Mouse (Mus musculus) midbrain, embryonic 16.5 days (tissue): ENCODE measurements around the gene Kdm6a. TPM values are rescaled to one million over a fixed set of nuclear protein-coding genes. Genes with fewer than 3 reads are reported as not detected.

Source experiments
- ATAC-seq: fragments of 200-750 bp; cut with Nextera tagmentation; 2 replicates; pipeline ENCODE4 v1.8.0; 2017; ENCODE audit warnings: moderate TSS enrichment
- H3K27ac ChIP-seq: fragments of 300-500 bp; sonication (generic); 2 replicates; pipeline ENCODE4 v1.5.1; 2014; ENCODE audit warnings: mild to moderate bottlenecking, low read length, mixed read lengths
- H3K27me3 ChIP-seq: fragments of 300-500 bp; sonication (generic); 2 replicates; pipeline ENCODE4 v1.6.1; 2014; ENCODE audit warnings: low read depth, low read length, mixed read lengths; ENCODE audit not compliant: control insufficient read depth, insufficient read depth
- H3K36me3 ChIP-seq: fragments of 300-500 bp; sonication (generic); 2 replicates; pipeline ENCODE4 v1.6.1; 2014; ENCODE audit warnings: mild to moderate bottlenecking, low read length, moderate library complexity, mixed read lengths; ENCODE audit not compliant: control insufficient read depth, insufficient read depth
- H3K4me1 ChIP-seq: fragments of 300-500 bp; sonication (generic); 2 replicates; pipeline ENCODE4 v1.6.1; 2014; ENCODE audit warnings: mild to moderate bottlenecking, low read length, mixed read lengths; ENCODE audit not compliant: control insufficient read depth, insufficient read depth
- H3K4me2 ChIP-seq: fragments of 300-500 bp; sonication (generic); 2 replicates; pipeline ENCODE4 v1.6.1; 2014; ENCODE audit warnings: mild to moderate bottlenecking, low read length, mixed read lengths
- H3K4me3 ChIP-seq: fragments of 300-500 bp; sonication (generic); 2 replicates; pipeline ENCODE4 v1.5.1; 2014; ENCODE audit warnings: low read depth, mild to moderate bottlenecking, low read length, moderate library complexity, mixed read lengths
- H3K9ac ChIP-seq: fragments of 300-500 bp; sonication (generic); 2 replicates; pipeline ENCODE4 v1.6.1; 2014; ENCODE audit warnings: low read depth, low read length, mixed read lengths
- H3K9me3 ChIP-seq: fragments of 300-500 bp; sonication (generic); replicated peaks from 2 replicates; pipeline ENCODE4 v1.6.1; 2014; ENCODE audit warnings: mild to moderate bottlenecking, low read length, mixed read lengths; ENCODE audit not compliant: control insufficient read depth, poor library complexity, severe bottlenecking
- WGBS: fragments of 180-500 bp; shearing (Covaris S2); extraction: QIAGEN DNeasy Blood & Tissue Kit; methylation state at CpG from one replicate; pipeline ENCODE4 v1.1.7; 2014; 5-methylcytosine and 5-hydroxymethylcytosine counted together
- polyA plus RNA-seq: library from polyadenylated mRNA; unstranded; fragments of >200 nt; fragmentation: Nextera tagmentation; extraction: Ambion mirVana; gene quantifications from 2 replicates; pipeline ENCODE4 v1.2.1, GENCODE M21; 2015

Gene Kdm6a
- polyA plus RNA-seq, 1 experiment from 2014 or later = 19.8 TPM

DNA sequence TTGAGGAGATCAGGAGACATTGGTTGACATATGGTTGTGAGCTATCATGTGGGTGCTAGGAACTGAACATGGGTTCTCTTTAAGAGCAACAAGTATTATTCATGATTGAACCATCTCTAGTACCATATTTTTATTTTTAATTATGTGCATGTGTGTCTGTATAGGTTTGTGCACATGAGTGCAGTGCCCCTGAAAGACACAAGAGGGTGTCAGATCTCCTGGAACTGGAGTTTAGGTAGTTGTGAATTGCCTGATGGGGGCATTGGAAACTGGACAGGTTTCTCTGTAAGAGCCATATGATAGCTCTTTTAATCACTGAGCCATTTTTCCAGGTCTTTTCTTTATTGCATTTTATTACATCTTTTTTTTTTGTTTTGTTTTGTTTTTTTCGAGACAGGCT, 6.6 kb downstream of the Kdm6a start:
- ATAC-seq = no peak
- no peaks in the 10 kb centered on the region for H3K27me3 ChIP-seq
- no peaks in the 10 kb centered on the region for H3K9me3 ChIP-seq
- no peak overlapping the region for H3K27ac ChIP-seq
- no peak overlapping the region for H3K9ac ChIP-seq
- no peaks in the 10 kb centered on the region for H3K36me3 ChIP-seq
- no peak overlapping the region for H3K4me2 ChIP-seq
- H3K4me3 ChIP-seq = no peak overlapping the region
- WGBS = 100% methylated on average over 1 of the region's 1 CpGs
- H3K4me1 ChIP-seq = 0 out of 2 replicates have a peak, but pooled peaks cover 2% of the 10 kb centered on the region

DNA sequence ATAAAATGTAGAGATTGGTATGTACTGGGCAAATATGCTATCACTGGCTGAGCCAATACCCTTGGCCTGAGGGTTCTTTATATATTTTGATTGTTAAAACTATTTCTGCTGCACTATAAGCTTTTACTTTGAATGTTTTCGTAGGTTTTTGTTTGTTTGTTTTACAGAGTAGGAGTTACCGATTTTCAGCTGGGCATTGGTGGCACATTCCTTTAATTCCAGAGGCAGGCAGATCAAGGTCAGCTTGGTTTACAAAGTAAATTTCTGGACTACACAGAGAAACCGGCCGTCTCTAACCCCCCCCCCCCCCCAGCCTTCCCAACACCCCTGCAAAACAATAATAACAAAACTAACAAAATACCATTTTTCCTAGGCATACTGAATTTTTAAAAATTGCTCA, 12.5 kb downstream of the Kdm6a start:
- H3K36me3 ChIP-seq = no peaks in the 10 kb centered on the region
- H3K9ac ChIP-seq = no peak overlapping the region
- no peak for ATAC-seq
- no peaks in the 10 kb centered on the region for H3K9me3 ChIP-seq
- 87% methylated on average over 3 of the region's 4 CpGs for WGBS
- H3K4me2 ChIP-seq = no peak overlapping the region
- no peaks in the 10 kb centered on the region for H3K4me1 ChIP-seq
- H3K27me3 ChIP-seq = no peaks in the 10 kb centered on the region
- no peak overlapping the region for H3K4me3 ChIP-seq
- no peak overlapping the region for H3K27ac ChIP-seq

DNA sequence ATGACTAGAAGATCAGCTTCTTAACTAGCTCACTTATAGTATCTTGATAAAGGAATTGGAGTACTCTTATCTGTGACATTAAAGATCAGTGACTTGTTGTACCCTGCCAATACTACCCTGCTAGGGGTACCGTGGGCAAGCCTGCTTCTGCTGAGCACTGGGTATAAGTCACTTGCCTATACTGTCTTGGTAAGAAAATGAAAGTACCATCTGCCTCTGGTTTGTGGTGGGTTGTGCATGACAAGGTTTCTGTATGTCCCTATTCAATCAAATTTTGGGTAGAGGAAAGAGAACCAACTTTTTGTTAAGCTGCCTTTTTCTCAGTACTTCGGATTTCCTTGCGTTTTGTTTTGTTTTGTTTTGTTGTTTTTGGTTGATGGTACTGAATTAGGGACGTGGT, 15.4 kb downstream of the Kdm6a start:
- no peak overlapping the region for H3K4me3 ChIP-seq
- no peak overlapping the region for H3K27ac ChIP-seq
- no peaks in the 10 kb centered on the region for H3K9me3 ChIP-seq
- 87% methylated on average over 4 of the region's 4 CpGs for WGBS
- ATAC-seq = no peak
- H3K36me3 ChIP-seq = no peaks in the 10 kb centered on the region
- H3K27me3 ChIP-seq = no peaks in the 10 kb centered on the region
- no peaks in the 10 kb centered on the region for H3K4me1 ChIP-seq
- H3K4me2 ChIP-seq = no peak overlapping the region
- no peak overlapping the region for H3K9ac ChIP-seq

DNA sequence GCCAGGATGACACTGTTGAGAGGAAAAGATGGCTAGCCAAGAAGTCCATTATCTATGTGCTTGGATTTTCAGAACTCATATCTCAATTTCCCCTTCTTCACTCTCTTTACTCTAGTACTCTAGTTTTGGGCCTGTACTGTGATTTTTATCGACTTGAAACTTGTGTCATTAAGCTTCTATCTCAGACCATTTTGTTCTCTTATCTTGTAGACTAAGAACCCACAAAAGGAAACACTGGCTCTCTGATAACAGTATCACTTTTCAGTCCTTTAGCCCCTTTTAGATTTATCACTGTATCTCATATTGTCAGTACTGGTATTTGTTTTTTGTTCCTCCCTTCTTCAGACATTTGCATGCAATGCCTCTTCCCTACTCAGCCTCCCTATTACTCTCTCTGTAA, 17.1 kb downstream of the Kdm6a start:
- Histone ChIP-seq H3K4me1 (no peaks in the 10 kb centered on the region), H3K27me3 (no peaks in the 10 kb centered on the region), H3K36me3 (no peaks in the 10 kb centered on the region), H3K4me3 (no peak overlapping the region), H3K4me2 (no peak overlapping the region), H3K9ac (no peak overlapping the region), H3K27ac (no peak overlapping the region), H3K9me3 (no peaks in the 10 kb centered on the region)
- ATAC-seq = no peak
- 84% methylated on average over 1 of the region's 1 CpGs for WGBS

DNA sequence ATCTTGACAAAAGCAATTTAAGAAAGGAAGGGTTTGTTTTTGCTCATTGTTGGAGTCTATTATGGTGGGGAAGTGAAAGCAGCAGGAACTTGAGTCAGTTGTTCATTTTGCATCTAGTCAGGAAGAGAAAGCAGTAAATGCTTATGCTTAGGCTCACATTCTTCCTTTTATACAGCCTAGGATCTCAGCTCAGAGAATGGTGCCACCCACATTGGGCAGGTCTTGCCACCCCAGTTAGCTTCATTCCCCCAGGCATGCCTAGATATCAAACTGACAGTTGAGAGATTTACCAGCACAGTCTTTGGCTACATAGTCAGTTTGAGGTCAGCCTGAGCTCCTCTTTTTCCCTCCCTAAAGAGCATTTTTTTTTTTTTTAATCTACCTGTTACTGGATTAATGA, 24.8 kb downstream of the Kdm6a start:
- Histone ChIP-seq H3K4me2 (no peak overlapping the region), H3K27me3 (no peaks in the 10 kb centered on the region), H3K4me1 (no peaks in the 10 kb centered on the region), H3K9ac (no peak overlapping the region), H3K4me3 (no peak overlapping the region), H3K27ac (no peak overlapping the region), H3K9me3 (no peaks in the 10 kb centered on the region), H3K36me3 (no peaks in the 10 kb centered on the region)
- ATAC-seq = no peak

DNA sequence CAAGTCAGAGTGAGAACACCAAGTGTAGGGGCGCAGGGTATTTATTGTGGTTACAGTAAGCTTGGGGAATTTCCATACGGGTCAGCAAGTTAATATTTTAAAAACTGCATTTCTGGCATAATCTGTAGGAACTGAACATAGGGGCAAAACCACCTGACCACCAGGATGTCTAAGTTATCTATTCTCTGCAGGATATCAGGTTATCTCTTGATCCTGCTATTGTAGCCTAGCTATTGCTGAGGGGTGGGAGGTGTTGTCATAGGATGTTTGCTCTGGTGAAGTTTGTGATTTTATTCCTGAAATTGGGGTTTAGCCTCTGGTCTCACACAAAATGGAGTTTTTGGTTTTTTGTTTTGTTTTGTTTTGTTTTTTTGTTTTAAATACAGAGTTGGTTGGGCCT, 25.9 kb downstream of the Kdm6a start:
- WGBS = 91% methylated on average over 2 of the region's 2 CpGs
- Histone ChIP-seq H3K27ac (no peak overlapping the region), H3K9me3 (no peaks in the 10 kb centered on the region), H3K4me3 (no peak overlapping the region), H3K9ac (no peak overlapping the region), H3K4me2 (no peak overlapping the region), H3K36me3 (no peaks in the 10 kb centered on the region), H3K27me3 (no peaks in the 10 kb centered on the region), H3K4me1 (no peaks in the 10 kb centered on the region)
- ATAC-seq = no peak

DNA sequence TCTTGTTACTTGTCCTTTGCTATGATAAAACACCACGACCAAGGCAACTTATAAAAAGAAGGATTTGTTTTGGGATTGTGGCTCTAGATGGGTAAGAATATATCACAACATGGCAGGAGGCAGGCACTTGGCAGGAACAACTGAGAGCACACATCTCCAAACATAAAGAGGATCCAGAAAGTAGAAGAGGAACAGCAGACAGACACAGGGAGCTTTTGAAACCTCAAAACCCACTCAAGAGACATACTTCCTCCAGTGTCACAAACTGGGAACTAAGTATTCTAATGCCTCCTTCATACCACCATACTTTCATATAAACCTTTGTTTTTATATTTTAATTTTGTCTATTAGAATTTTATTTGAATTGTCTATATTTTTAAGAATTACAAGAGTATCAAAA, 77.2 kb downstream of the Kdm6a start:
- Histone ChIP-seq H3K9me3 (no peaks in the 10 kb centered on the region), H3K36me3 (peaks cover 6% of the 10 kb centered on the region; the same call in 1 of the 2 replicates), H3K9ac (no peak overlapping the region), H3K27ac (no peak overlapping the region), H3K4me1 (no peaks in the 10 kb centered on the region), H3K4me3 (no peak overlapping the region), H3K27me3 (no peaks in the 10 kb centered on the region), H3K4me2 (no peak overlapping the region)
- WGBS = 96% methylated on average over 1 of the region's 1 CpGs
- ATAC-seq = no peak

DNA sequence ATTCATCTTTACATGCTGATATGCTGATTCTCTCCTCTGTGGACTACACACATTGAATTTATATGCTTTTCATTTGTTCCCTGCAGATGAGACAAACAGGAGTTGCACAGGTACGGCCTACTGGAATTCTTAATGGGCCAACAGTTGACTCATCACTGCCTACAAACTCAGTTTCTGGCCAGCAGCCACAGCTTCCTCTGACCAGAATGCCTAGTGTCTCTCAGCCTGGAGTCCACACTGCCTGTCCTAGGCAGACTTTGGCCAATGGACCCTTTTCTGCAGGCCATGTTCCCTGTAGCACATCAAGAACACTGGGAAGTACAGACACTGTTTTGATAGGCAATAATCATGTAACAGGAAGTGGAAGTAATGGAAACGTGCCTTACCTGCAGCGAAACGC, 88.2 kb downstream of the Kdm6a start:
- Histone ChIP-seq H3K4me2 (no peak overlapping the region), H3K27me3 (no peaks in the 10 kb centered on the region), H3K4me3 (no peak overlapping the region), H3K9me3 (no peaks in the 10 kb centered on the region), H3K9ac (no peak overlapping the region), H3K27ac (no peak overlapping the region), H3K4me1 (no peaks in the 10 kb centered on the region), H3K36me3 (peaks cover 10% of the 10 kb centered on the region; the same call in 1 of the 2 replicates)
- 97% methylated on average over 4 of the region's 4 CpGs for WGBS
- ATAC-seq = no peak

DNA sequence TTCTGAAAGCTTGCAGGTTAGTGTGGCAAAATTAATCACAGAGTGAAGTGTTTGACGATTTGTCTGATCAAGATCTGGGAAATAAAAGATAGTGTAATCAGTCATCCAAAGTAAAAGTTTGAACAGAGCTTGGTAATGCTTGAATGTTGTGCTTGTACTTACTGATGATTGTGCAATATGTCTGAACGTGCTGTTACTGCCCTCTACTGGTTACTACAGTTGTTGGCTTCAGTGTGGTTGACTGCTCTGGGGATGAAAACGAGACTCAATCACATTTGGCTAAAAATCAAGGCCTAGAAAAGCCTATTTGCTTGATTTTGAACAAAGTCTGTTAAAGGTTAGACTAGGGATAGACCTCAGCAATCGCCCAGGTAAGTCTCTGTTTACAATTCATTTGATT, 92.4 kb downstream of the Kdm6a start:
- Histone ChIP-seq H3K9ac (no peak overlapping the region), H3K4me3 (no peak overlapping the region), H3K9me3 (no peaks in the 10 kb centered on the region), H3K4me1 (no peaks in the 10 kb centered on the region), H3K4me2 (no peak overlapping the region), H3K27me3 (no peaks in the 10 kb centered on the region), H3K27ac (no peak overlapping the region), H3K36me3 (peaks cover 12% of the 10 kb centered on the region; the same call in 1 of the 2 replicates)
- WGBS = 42% methylated on average over 4 of the region's 4 CpGs
- 0 out of 2 replicates have a peak, but pooled peaks have one; percentile 75 for ATAC-seq
